Mouse (Mus musculus) embryonic facial prominence, embryonic 11.5 days (tissue): ENCODE measurements around the gene Asap3. TPM values are rescaled to one million over a fixed set of nuclear protein-coding genes. Genes with fewer than 3 reads are reported as not detected.

Experiments
- ATAC-seq: fragments of 200-750 bp; cut with Nextera tagmentation; replicated peaks from 2 replicates; pipeline ENCODE4 v1.8.0; 2017; ENCODE audit warnings: low read depth; ENCODE audit not compliant: insufficient number of reproducible peaks, low FRiP score, low TSS enrichment
- DNase-seq: peaks from one replicate; pipeline ENCODE4 v3.0.0-alpha.2; 2015; ENCODE audit warnings: low spot score
- H3K27ac ChIP-seq: fragments of 300-500 bp; sonication (generic); replicated peaks from 2 replicates; pipeline ENCODE4 v1.5.1; 2014; ENCODE audit warnings: mild to moderate bottlenecking, low read depth, low read length, control low read depth
- H3K27me3 ChIP-seq: fragments of 300-500 bp; sonication (generic); 2 replicates; pipeline ENCODE4 v1.6.1; 2014; ENCODE audit warnings: mild to moderate bottlenecking, low read length, moderate library complexity, mixed read lengths; ENCODE audit not compliant: control insufficient read depth, insufficient read depth
- H3K36me3 ChIP-seq: fragments of 300-500 bp; sonication (generic); replicated peaks from 2 replicates; pipeline ENCODE4 v1.6.1; 2014; ENCODE audit warnings: low read depth, mild to moderate bottlenecking, low read length, moderate library complexity, mixed read lengths; ENCODE audit not compliant: control insufficient read depth, insufficient read depth
- H3K4me1 ChIP-seq: fragments of 300-500 bp; sonication (generic); 2 replicates; pipeline ENCODE4 v1.6.1; 2014; ENCODE audit warnings: low read length, mixed read lengths; ENCODE audit not compliant: control insufficient read depth, insufficient read depth
- H3K4me2 ChIP-seq: fragments of 300-500 bp; sonication (generic); 2 replicates; pipeline ENCODE4 v1.6.1; 2014; ENCODE audit warnings: low read depth, mild to moderate bottlenecking, control low read depth, low read length, moderate library complexity
- H3K4me3 ChIP-seq: fragments of 300-500 bp; sonication (generic); 2 replicates; pipeline ENCODE4 v1.5.1; 2014; ENCODE audit warnings: low read depth, low read length, control low read depth
- H3K9ac ChIP-seq: fragments of 300-500 bp; sonication (generic); replicated peaks from 2 replicates; pipeline ENCODE4 v1.6.1; 2014; ENCODE audit warnings: mild to moderate bottlenecking, control low read depth, low read length
- H3K9me3 ChIP-seq: fragments of 300-500 bp; sonication (generic); replicated peaks from 2 replicates; pipeline ENCODE4 v1.6.1; 2016; ENCODE audit warnings: mild to moderate bottlenecking, low read length, inconsistent platforms, mixed read lengths; ENCODE audit not compliant: control insufficient read depth
- WGBS: fragments of 180-500 bp; shearing (Covaris S2); extraction: QIAGEN DNeasy Blood & Tissue Kit; methylation state at CpG from one replicate; pipeline ENCODE4 v1.1.7; 2014; 5-methylcytosine and 5-hydroxymethylcytosine counted together
- polyA plus RNA-seq: library from polyadenylated mRNA; unstranded; fragments of >200 nt; fragmentation: Nextera tagmentation; extraction: Ambion mirVana; gene quantifications from 2 replicates; pipeline ENCODE4 v1.2.1, GENCODE M21; 2014

The Asap3 gene
- polyA plus RNA-seq, 1 experiment from 2014 or later = 2.9 TPM

DNA sequence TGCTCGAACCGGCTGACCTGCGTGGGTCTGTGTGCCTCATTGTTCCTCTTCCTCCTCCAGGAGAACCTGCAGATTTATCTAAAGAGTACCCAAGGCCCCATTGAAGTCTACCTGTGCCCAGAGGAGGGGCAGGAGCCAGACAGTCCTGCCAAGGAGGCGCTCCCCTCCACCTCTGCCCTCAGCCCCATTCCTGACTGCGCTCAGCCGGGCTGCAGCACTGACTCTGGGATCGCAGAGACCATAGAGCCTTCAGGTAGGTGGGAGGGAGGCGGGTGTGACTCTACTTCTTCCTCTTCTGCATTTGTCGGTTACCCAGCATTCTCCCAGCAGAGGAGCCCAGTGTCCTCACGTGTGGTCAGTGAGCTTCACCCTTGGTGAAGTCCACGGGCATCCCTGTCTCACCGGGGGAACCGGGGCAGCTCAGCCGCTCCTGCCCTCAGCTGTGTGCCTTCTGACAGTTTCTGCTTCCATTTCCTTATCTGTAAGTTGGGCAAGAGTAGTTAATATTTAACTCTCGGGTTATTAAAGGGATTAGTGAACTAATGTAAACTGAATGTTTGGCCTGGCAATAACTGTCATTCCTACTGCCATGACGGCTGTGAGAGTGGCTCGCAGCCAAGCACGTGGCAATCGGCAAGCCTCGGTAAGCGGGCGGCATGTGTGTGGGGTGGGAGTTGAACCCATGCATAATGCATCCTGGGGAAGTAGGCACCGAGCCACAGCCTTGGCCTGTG, 19.3 kb upstream of the Asap3 start:
- Histone ChIP-seq H3K4me2 (no peak overlapping the region), H3K9me3 (no peaks in the 10 kb centered on the region), H3K4me1 (no peaks in the 10 kb centered on the region), H3K27ac (no peak overlapping the region), H3K36me3 (no peaks in the 10 kb centered on the region; the same call in 1 of the 2 replicates), H3K27me3 (no peaks in the 10 kb centered on the region), H3K9ac (no peak overlapping the region), H3K4me3 (no peak overlapping the region)
- DNase-seq (no peak), ATAC-seq (no peak)
- WGBS = 88% methylated on average over 23 of the region's 23 CpGs

DNA sequence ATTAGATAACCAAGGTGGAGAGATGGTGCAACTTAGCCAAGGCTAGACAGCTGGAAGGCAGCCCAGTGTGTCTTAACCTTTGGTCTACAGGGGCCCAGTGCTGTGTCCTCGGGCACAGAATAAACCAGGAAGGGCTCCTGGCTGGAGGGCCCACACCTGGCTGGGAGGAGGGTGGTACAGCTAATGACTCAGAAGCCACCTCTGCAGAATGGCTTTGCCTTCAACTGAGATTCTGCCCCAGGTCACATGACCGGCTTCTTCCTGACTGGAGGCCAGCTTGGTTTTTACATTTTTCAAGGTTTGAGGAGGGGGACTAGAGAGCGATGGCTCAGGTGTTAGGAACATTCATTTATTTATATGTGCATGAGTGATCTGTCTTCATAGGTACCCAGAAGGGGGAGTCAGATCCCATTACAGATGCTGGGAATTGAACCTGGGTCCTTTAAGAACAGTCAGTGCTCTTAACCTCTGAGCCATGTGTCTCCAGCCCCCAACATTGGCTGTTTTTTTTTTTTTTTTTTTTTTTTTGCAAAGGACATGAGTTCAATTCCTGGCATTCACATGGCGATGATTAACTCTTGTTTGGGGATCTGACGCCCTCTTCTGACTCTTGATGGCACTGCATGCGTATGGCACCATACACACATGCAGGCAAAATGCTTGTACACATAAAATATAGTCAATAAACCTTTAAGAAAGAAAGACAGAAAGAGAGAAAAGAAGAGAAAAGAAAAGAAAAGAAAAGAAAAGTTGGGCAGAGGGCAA, 17.0 kb upstream of the Asap3 start:
- WGBS = 83% methylated on average over 6 of the region's 6 CpGs
- DNase-seq (no peak), ATAC-seq (no peak)
- H3K4me1 ChIP-seq = no peaks in the 10 kb centered on the region
- no peaks in the 10 kb centered on the region for H3K27me3 ChIP-seq
- H3K9me3 ChIP-seq = no peaks in the 10 kb centered on the region
- H3K36me3 ChIP-seq = no peaks in the 10 kb centered on the region; the same call in 1 of the 2 replicates
- H3K4me3 ChIP-seq = no peak overlapping the region
- H3K9ac ChIP-seq = no peak overlapping the region
- H3K4me2 ChIP-seq = no peak overlapping the region
- H3K27ac ChIP-seq = no peak overlapping the region

DNA sequence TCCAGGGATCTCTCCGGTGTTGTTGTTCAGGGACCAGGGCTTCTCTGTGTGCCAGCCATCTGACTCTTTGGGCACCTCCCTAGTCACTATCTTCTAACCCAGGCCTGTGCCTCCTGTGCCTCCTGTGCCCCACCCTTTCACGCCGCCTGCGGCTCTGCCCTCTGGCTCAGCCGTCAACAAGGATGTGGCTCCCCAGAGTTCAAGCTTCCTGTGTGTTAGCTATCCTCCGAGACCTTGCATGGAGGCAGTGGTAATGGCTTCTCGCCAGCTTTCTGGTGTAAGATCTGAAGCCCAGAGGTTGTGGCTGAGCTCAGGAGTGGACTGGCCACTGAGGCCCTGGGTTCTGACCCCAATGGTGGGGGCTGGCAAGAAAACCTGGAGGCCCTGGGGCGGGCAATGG, 16.3 kb upstream of the Asap3 start:
- no peak for DNase-seq
- WGBS = 92% methylated on average over 8 of the region's 8 CpGs
- Histone ChIP-seq H3K9me3 (no peaks in the 10 kb centered on the region), H3K4me3 (no peak overlapping the region), H3K27me3 (no peaks in the 10 kb centered on the region), H3K4me1 (no peaks in the 10 kb centered on the region), H3K36me3 (no peaks in the 10 kb centered on the region; the same call in 1 of the 2 replicates), H3K4me2 (no peak overlapping the region), H3K9ac (no peak overlapping the region), H3K27ac (no peak overlapping the region)
- ATAC-seq = no peak

DNA sequence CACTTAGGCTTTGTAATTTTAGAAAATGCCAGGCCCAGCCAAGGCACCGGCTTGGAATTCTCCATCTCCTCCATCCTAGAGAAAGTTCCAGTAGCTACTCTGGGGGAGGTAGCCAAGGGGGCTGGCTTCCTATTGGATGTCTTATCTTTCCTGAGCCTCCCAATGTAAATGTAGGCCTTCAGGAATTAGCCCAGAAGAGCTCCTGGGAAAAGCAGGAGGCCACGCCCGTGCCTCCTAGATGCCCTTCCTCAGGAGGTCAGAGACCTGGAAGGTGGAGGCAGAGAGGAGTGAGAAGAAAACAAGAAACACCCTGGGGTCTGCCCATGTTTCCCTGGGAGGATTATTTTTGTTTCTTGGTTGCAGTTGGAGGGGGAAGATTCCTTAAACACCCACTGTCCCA, 12.6 kb upstream of the Asap3 start:
- Histone ChIP-seq H3K36me3 (no peaks in the 10 kb centered on the region; the same call in 1 of the 2 replicates), H3K4me2 (no peak overlapping the region), H3K27me3 (no peaks in the 10 kb centered on the region), H3K9me3 (no peaks in the 10 kb centered on the region), H3K4me1 (no peaks in the 10 kb centered on the region; the same call in 1 of the 2 replicates), H3K27ac (no peak overlapping the region), H3K4me3 (no peak overlapping the region), H3K9ac (no peak overlapping the region)
- DNase-seq (no peak), ATAC-seq (no peak)
- 78% methylated on average over 3 of the region's 3 CpGs for WGBS

DNA sequence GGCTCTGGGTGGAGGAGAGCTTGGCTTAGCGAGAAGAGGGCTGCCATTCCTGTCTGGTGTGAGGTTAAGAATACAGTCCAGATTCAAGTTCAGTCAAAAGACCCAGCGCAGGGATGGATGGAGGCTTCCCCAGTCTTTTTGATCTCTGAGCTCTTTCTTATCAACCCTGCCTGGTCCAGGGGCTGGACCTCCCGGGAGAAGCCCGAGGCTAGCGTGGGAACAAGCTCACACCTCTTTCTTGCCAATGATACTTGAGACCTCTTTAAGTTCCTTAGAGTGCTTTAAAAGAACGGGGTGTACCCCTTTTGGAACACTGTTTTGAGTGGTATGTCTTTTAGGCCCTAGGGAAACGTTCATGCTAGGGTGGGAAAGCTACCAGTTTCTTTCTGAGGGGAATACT, 11.1 kb upstream of the Asap3 start:
- no peak for ATAC-seq
- no peak overlapping the region for H3K4me2 ChIP-seq
- WGBS = 60% methylated on average over 7 of the region's 7 CpGs

DNA sequence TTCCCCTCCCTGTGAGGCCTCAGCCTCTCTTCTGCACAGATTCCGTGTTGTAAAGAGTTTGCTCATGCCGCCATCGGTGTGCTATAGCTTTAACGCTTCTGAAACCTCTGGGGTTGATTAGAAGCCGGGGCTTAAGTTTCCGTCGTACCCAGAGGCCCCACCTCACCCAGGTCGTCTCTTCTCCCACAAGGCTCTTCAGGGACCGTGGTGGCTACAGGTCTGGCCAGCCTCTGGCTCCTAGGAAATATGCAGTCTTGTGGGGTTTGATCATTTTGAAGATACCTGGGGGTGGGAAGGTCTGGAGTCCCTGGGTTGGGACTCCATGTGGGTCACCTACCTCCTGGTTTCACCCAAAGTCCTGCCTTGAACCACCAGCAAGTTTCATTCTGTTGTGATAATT, 10.5 kb upstream of the Asap3 start:
- Histone ChIP-seq H3K36me3 (no peaks in the 10 kb centered on the region), H3K27ac (no peak overlapping the region), H3K27me3 (no peaks in the 10 kb centered on the region), H3K4me1 (no peaks in the 10 kb centered on the region; the same call in 1 of the 2 replicates), H3K9ac (no peak overlapping the region), H3K9me3 (no peaks in the 10 kb centered on the region), H3K4me2 (no peak overlapping the region), H3K4me3 (no peak overlapping the region)
- DNase-seq (no peak), ATAC-seq (no peak)
- WGBS = 50% methylated on average over 9 of the region's 9 CpGs

More for the DNA sequence above, 11.1 kb upstream of the Asap3 start:
- Histone ChIP-seq H3K4me3 (no peak overlapping the region), H3K27ac (no peak overlapping the region), H3K27me3 (no peaks in the 10 kb centered on the region), H3K36me3 (no peaks in the 10 kb centered on the region; the same call in 1 of the 2 replicates), H3K9ac (no peak overlapping the region), H3K4me1 (no peaks in the 10 kb centered on the region; the same call in 1 of the 2 replicates), H3K9me3 (no peaks in the 10 kb centered on the region)
- DNase-seq = no peak

DNA sequence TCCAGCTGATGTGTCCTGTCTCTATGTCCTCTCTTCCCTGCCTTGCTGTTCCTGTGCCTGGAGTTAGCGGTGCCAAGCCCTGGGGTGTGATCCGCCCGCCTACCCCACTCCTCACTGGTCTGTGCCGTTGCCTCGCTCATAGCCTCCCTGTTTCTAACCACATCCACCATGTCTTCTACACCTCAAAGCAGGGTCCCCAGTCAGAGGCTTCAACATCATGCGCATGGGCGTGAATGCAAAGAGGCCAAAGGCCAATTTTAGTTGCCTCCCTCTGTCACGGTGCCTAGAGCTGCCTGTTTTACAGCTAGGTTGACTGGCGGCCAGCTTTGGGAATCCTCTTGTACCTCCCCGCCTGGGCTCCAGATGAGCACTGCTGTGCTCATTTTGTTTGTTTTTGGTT, 10.0 kb upstream of the Asap3 start:
- H3K9ac ChIP-seq = no peak overlapping the region
- ATAC-seq = no peak; the same call in 1 of the 2 replicates
- WGBS = 82% methylated on average over 10 of the region's 10 CpGs

DNA sequence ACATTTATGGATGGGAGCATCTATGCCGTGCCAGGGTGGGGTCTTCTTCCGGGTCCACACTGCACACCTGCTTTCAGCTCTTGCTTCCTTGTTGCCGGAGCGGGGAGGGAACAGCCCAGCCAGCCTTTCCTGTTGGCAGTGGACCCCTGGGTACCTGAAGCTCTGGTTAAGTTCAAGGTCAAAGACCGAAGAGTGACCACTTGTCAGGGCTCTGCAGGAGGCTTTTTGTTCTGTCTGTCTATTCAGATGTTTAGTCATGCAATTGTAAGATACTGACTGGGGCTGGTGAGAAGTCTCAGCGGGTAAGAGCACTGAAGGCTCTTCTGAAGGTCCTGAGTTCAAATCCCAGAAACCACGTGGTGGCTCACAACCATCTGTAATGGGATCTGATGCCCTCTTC, 7.3 kb upstream of the Asap3 start:
- 76% methylated on average over 7 of the region's 7 CpGs for WGBS
- Histone ChIP-seq H3K9ac (no peak overlapping the region), H3K27me3 (no peaks in the 10 kb centered on the region), H3K9me3 (no peaks in the 10 kb centered on the region), H3K4me2 (no peak overlapping the region), H3K4me3 (no peak overlapping the region), H3K27ac (no peak overlapping the region), H3K4me1 (no peaks in the 10 kb centered on the region; the same call in 1 of the 2 replicates), H3K36me3 (no peaks in the 10 kb centered on the region)
- ATAC-seq = no peak
- DNase-seq = no peak

More for the DNA sequence above, 10.0 kb upstream of the Asap3 start:
- Histone ChIP-seq H3K4me1 (no peaks in the 10 kb centered on the region; the same call in 1 of the 2 replicates), H3K4me3 (no peak overlapping the region), H3K27ac (no peak overlapping the region), H3K4me2 (no peak overlapping the region), H3K9me3 (no peaks in the 10 kb centered on the region), H3K27me3 (no peaks in the 10 kb centered on the region), H3K36me3 (no peaks in the 10 kb centered on the region)
- no peak for DNase-seq
